8 mouse cellular contexts compared by ENCODE assay signal in genomic region chr7:15954978-15955443, GRCm38 (mm10). TPM values are rescaled to one million over a fixed set of nuclear protein-coding genes. Genes with fewer than 3 reads are reported as not detected.
DNase-seq lines count a peak whose midpoint lies in the region; ATAC-seq lines count a peak whose summit lies in the region.

No protein-coding gene starts in this region.

- peak overlapping the region; percentile 37 for H3K4me2 ChIP-seq in intestine, embryonic 14.5 days (ENCODE audit: low read length)
- peak overlapping the region; percentile 76 for H3K4me2 ChIP-seq in liver, embryonic 15.5 days
- peak overlapping the region; percentile 27 for H3K4me2 ChIP-seq in neural tube, embryonic 11.5 days (ENCODE audit: low read depth)

- no peak overlapping the region for H3K4me3 ChIP-seq in intestine, embryonic 14.5 days (ENCODE audit: low read depth, low read length)
- peak overlapping the region; percentile 46 for H3K4me3 ChIP-seq in liver, embryonic 15.5 days (replicated peaks)
- H3K4me3 ChIP-seq in neural tube, embryonic 11.5 days (ENCODE audit: low read depth, low read length) = peak overlapping the region; percentile 10; the same call in 1 of the 2 replicates

- no peaks in the 10 kb centered on the region; the same call in 1 of the 2 replicates for H3K9me3 ChIP-seq in intestine, embryonic 14.5 days (ENCODE audit: control insufficient read depth, low read length)
- H3K9me3 ChIP-seq in liver, embryonic 15.5 days (replicated peaks) = no peaks in the 10 kb centered on the region; the same call in 1 of the 2 replicates
- no peaks in the 10 kb centered on the region for H3K9me3 ChIP-seq in neural tube, embryonic 11.5 days (ENCODE audit: control insufficient read depth, low read length)

- ATAC-seq in intestine, embryonic 14.5 days (replicated peaks; ENCODE audit: low FRiP score, low TSS enrichment, low read depth) = peak; percentile 28; the same call in 1 of the 2 replicates
- ATAC-seq in liver, embryonic 15.5 days (ENCODE audit: insufficient read depth) = peak; percentile 58
- peak; percentile 64; the same call in 1 of the 2 replicates for ATAC-seq in neural tube, embryonic 11.5 days (ENCODE audit: insufficient read depth, low FRiP score, low TSS enrichment)

- 10% methylated on average over 21 of the region's 21 CpGs for WGBS in intestine, embryonic 14.5 days
- WGBS in liver, embryonic 15.5 days (ENCODE audit: insufficient replicate concordance) = 1% methylated on average over 21 of the region's 21 CpGs
- WGBS in neural tube, embryonic 11.5 days = 4% methylated on average over 19 of the region's 21 CpGs

- H3K36me3 ChIP-seq in intestine, embryonic 14.5 days (ENCODE audit: control insufficient read depth, insufficient read depth, low read length) = peaks cover 54% of the 10 kb centered on the region
- H3K36me3 ChIP-seq in liver, embryonic 15.5 days (replicated peaks) = no peaks in the 10 kb centered on the region
- H3K36me3 ChIP-seq in neural tube, embryonic 11.5 days (ENCODE audit: control insufficient read depth, insufficient read depth, low read length) = no peaks in the 10 kb centered on the region

- no peak overlapping the region for H3K27ac ChIP-seq in intestine, embryonic 14.5 days (ENCODE audit: low read depth)
- H3K27ac ChIP-seq in liver, embryonic 15.5 days (replicated peaks) = peak overlapping the region; percentile 73
- no peak overlapping the region for H3K27ac ChIP-seq in neural tube, embryonic 11.5 days (ENCODE audit: low read depth, low read length)

- H3K9ac ChIP-seq in intestine, embryonic 14.5 days (ENCODE audit: low read length) = no peak overlapping the region
- H3K9ac ChIP-seq in liver, embryonic 15.5 days = peak overlapping the region; percentile 25; the same call in 1 of the 2 replicates
- H3K9ac ChIP-seq in neural tube, embryonic 11.5 days (ENCODE audit: low read length) = peak overlapping the region; percentile 0; the same call in 1 of the 2 replicates

- no peaks in the 10 kb centered on the region for H3K27me3 ChIP-seq in intestine, embryonic 14.5 days (replicated peaks; ENCODE audit: control insufficient read depth, insufficient read depth, low read length)
- H3K27me3 ChIP-seq in liver, embryonic 15.5 days = peaks cover 19% of the 10 kb centered on the region; the same call in 1 of the 2 replicates
- no peaks in the 10 kb centered on the region for H3K27me3 ChIP-seq in neural tube, embryonic 11.5 days (ENCODE audit: control insufficient read depth, insufficient read depth, low read length)

- H3K4me1 ChIP-seq in intestine, embryonic 14.5 days (replicated peaks; ENCODE audit: control insufficient read depth, insufficient read depth, low read length) = no peaks in the 10 kb centered on the region; the same call in 1 of the 2 replicates
- peaks cover 61% of the 10 kb centered on the region for H3K4me1 ChIP-seq in liver, embryonic 15.5 days (replicated peaks)
- no peaks in the 10 kb centered on the region for H3K4me1 ChIP-seq in neural tube, embryonic 11.5 days (ENCODE audit: control insufficient read depth, insufficient read depth, low read length)

- intact Hi-C loops in gastrocnemius, postnatal 36 days (cut with DNase I) = no loop called here

- peak; percentile 48 for DNase-seq in gastrocnemius, adult 18-20 months (ENCODE audit: low spot score)
- DNase-seq in gastrocnemius, adult 8-10 months (ENCODE audit: low spot score in 2 of 2) = no peak
- DNase-seq in gastrocnemius, postnatal 36 days = peak; percentile 58 to 65
- no peak for DNase-seq in intestine, embryonic 14.5 days (ENCODE audit: low spot score)
- peak; percentile 58 for DNase-seq in neural tube, embryonic 11.5 days (ENCODE audit: low spot score)
- no peak for DNase-seq in right cerebral cortex, postnatal 4 days
- no peak for DNase-seq in thymus, postnatal 36 days

RNA-seq across cellular contexts. Expression of gene Nop53, which starts 9.1 kb away (rescaled TPM):
- 10 to 100 TPM; 82.3 to 91.7 TPM for total RNA-seq in gastrocnemius, adult 18-20 months (2021)
- 10 to 100 TPM; 76.2 to 96.3 (median 82.3) TPM for total RNA-seq in gastrocnemius, adult 8-10 months (2022)
- total RNA-seq in gastrocnemius, postnatal 36 days (2021) = 10 to 100 TPM; 81.3 to 97.1 TPM
- polyA plus RNA-seq in intestine, embryonic 14.5 days (2014; fragmentation: Nextera tagmentation; extraction: Ambion mirVana) = 182 and 190 TPM in 2 replicates
- 76.1 and 81.2 TPM in 2 replicates for polyA plus RNA-seq in liver, embryonic 15.5 days (2015; fragmentation: Nextera tagmentation; extraction: Ambion mirVana)
- polyA plus RNA-seq in neural tube, embryonic 11.5 days (2014; fragmentation: Nextera tagmentation; extraction: Ambion mirVana) = 176 and 182 TPM in 2 replicates

RNA-seq across cellular contexts. Expression of gene Ehd2, which starts 12.4 kb away (rescaled TPM):
- total RNA-seq in gastrocnemius, adult 18-20 months (2021) = 10 to 100 TPM; 24.9 to 37.4 TPM
- total RNA-seq in gastrocnemius, adult 8-10 months (2022) = 10 to 100 TPM; 23.7 to 32.7 (median 28.2) TPM
- 10 to 100 TPM; 40.8 to 47.9 TPM for total RNA-seq in gastrocnemius, postnatal 36 days (2021)
- 37.7 and 38.6 TPM in 2 replicates for polyA plus RNA-seq in intestine, embryonic 14.5 days (2014; fragmentation: Nextera tagmentation; extraction: Ambion mirVana)
- polyA plus RNA-seq in liver, embryonic 15.5 days (2015; fragmentation: Nextera tagmentation; extraction: Ambion mirVana) = 4.1 and 4.6 TPM in 2 replicates
- 11.2 and 11.3 TPM in 2 replicates for polyA plus RNA-seq in neural tube, embryonic 11.5 days (2014; fragmentation: Nextera tagmentation; extraction: Ambion mirVana)

RNA-seq across cellular contexts. Expression of gene Selenow, which starts 32.8 kb away (rescaled TPM):
- 1,000 to 10,000 TPM; 1,514 to 1,837 TPM for total RNA-seq in gastrocnemius, adult 18-20 months (2021)
- 1,000 to 10,000 TPM; 1,735 to 2,070 (median 1,829) TPM for total RNA-seq in gastrocnemius, adult 8-10 months (2022)
- 1,000 to 10,000 TPM; 1,487 to 1,586 TPM for total RNA-seq in gastrocnemius, postnatal 36 days (2021)
- 802 and 852 TPM in 2 replicates for polyA plus RNA-seq in intestine, embryonic 14.5 days (2014; fragmentation: Nextera tagmentation; extraction: Ambion mirVana)
- 246 and 279 TPM in 2 replicates for polyA plus RNA-seq in liver, embryonic 15.5 days (2015; fragmentation: Nextera tagmentation; extraction: Ambion mirVana)
- polyA plus RNA-seq in neural tube, embryonic 11.5 days (2014; fragmentation: Nextera tagmentation; extraction: Ambion mirVana) = 917 and 923 TPM in 2 replicates

Comparison
In these comparisons a context has a peak if more than half of its experiments do, and no peak if none do; other contexts are left out.
1. DNase-seq: peak in gastrocnemius, adult 18-20 months (single experiment), gastrocnemius, postnatal 36 days (2 of 2) and neural tube, embryonic 11.5 days (single experiment); none in gastrocnemius, adult 8-10 months (0 of 2), intestine, embryonic 14.5 days (single experiment), right cerebral cortex, postnatal 4 days (single experiment) and thymus, postnatal 36 days (0 of 2).
2. Peak in every context shown above with its lines, with median percentiles within 50 percentile points of each other: ATAC-seq and H3K4me2 ChIP-seq.